Mouse (Mus musculus): Measurements from ENCODE around the gene Ssu72.

GRCm38 (mm10) chr4:155739741-155740636 is 35.4 kb downstream of the Ssu72 start:
- no peak for TF ChIP-seq ZNF384 (IDR thresholded peaks at IDR 0.05; ENCODE audit: low read depth, low read length)
- no peak for TF ChIP-seq HCFC1 (IDR thresholded peaks at IDR 0.05; ENCODE audit: borderline replicate concordance, insufficient read depth, low read length)
- TF ChIP-seq ZC3H11A (IDR thresholded peaks at IDR 0.05; ENCODE audit: borderline replicate concordance, low read depth, low read length): no peak
- no peak for TF ChIP-seq MAFK (IDR thresholded peaks at IDR 0.05; ENCODE audit: insufficient read depth, low read depth, low read length)

All from ES-E14 (cell line).